Mouse (Mus musculus) kidney, embryonic 16.5 days (tissue): ENCODE measurements around the gene Plscr3. TPM values are rescaled to one million over a fixed set of nuclear protein-coding genes. Genes with fewer than 3 reads are reported as not detected.
"Not testable (repeated sequence)": the region's sequence is repeated elsewhere in the genome, so short reads cannot be mapped to it uniquely, and the experiment has no call there.

Source experiments
- ATAC-seq: fragments of 200-750 bp; cut with Nextera tagmentation; 2 replicates; pipeline ENCODE4 v1.8.0; 2017; ENCODE audit warnings: moderate TSS enrichment; ENCODE audit not compliant: low FRiP score, low TSS enrichment
- H3K27ac ChIP-seq: fragments of 300-500 bp; sonication (generic); 2 replicates; pipeline ENCODE4 v1.5.1; 2014; ENCODE audit warnings: low read length
- H3K27me3 ChIP-seq: fragments of 300-500 bp; sonication (generic); 2 replicates; pipeline ENCODE4 v1.6.1; 2014; ENCODE audit warnings: low read length, control low read depth, mixed read lengths; ENCODE audit not compliant: insufficient read depth
- H3K36me3 ChIP-seq: fragments of 300-500 bp; sonication (generic); 2 replicates; pipeline ENCODE4 v1.6.1; 2014; ENCODE audit warnings: low read length, control low read depth, mixed read lengths; ENCODE audit not compliant: insufficient read depth
- H3K4me1 ChIP-seq: fragments of 300-500 bp; sonication (generic); 2 replicates; pipeline ENCODE4 v1.6.1; 2014; ENCODE audit warnings: low read length, control low read depth, mixed read lengths; ENCODE audit not compliant: insufficient read depth
- H3K4me2 ChIP-seq: fragments of 300-500 bp; sonication (generic); replicated peaks from 2 replicates; pipeline ENCODE4 v1.6.1; 2014; ENCODE audit warnings: low read depth, low read length
- H3K4me3 ChIP-seq: fragments of 300-500 bp; sonication (generic); 2 replicates; pipeline ENCODE4 v1.5.1; 2014; ENCODE audit warnings: mild to moderate bottlenecking, low read length
- H3K9ac ChIP-seq: fragments of 300-500 bp; sonication (generic); replicated peaks from 2 replicates; pipeline ENCODE4 v1.6.1; 2014; ENCODE audit warnings: low read length
- H3K9me3 ChIP-seq: fragments of 300-500 bp; sonication (generic); 2 replicates; pipeline ENCODE4 v1.6.1; 2016; ENCODE audit warnings: low read length, control low read depth
- WGBS: fragments of 180-500 bp; shearing (Covaris S2); extraction: QIAGEN DNeasy Blood & Tissue Kit; methylation state at CpG from one replicate; pipeline ENCODE4 v1.1.7; 2014; 5-methylcytosine and 5-hydroxymethylcytosine counted together
- polyA plus RNA-seq: library from polyadenylated mRNA; unstranded; fragments of >200 nt; fragmentation: Nextera tagmentation; extraction: Ambion mirVana; gene quantifications from 2 replicates; pipeline ENCODE4 v1.2.1, GENCODE M21; 2015

Plscr3 gene
- polyA plus RNA-seq, 1 experiment from 2014 or later = 105 TPM

GRCm38 (mm10) chr11:69858113-69858998 is 12.2 kb downstream of the Plscr3 start, which contains the start of gene Tnk1:
TSS of gene Tnk1 (minus strand) at chr11:69858730.
- H3K9me3 ChIP-seq = no peaks in the 10 kb centered on the region
- peak within 1 kb of the TSS; percentile 52 for H3K4me2 ChIP-seq
- peak within 1 kb of the TSS; percentile 68 for H3K9ac ChIP-seq
- H3K36me3 ChIP-seq = no peaks in the 10 kb centered on the region
- H3K27me3 ChIP-seq = peaks cover 15% of the 10 kb centered on the region
- WGBS = 18% methylated on average over 30 of the region's 30 CpGs
- H3K4me3 ChIP-seq = peak within 1 kb of the TSS; percentile 45
- H3K4me1 ChIP-seq = peaks cover 4% of the 10 kb centered on the region; the same call in 1 of the 2 replicates
- H3K27ac ChIP-seq = peak within 1 kb of the TSS; percentile 58; the same call in 1 of the 2 replicates
- ATAC-seq = peak; percentile 59; the same call in 1 of the 2 replicates

- H3K27me3 ChIP-seq, H3K36me3 ChIP-seq, H3K9ac ChIP-seq, H3K4me2 ChIP-seq, ATAC-seq, H3K4me3 ChIP-seq, H3K27ac ChIP-seq, H3K4me1 ChIP-seq, H3K9me3 ChIP-seq: not testable (repeated sequence)
- 39% methylated on average over 3 of the region's 3 CpGs for WGBS
Observed at GRCm38 (mm10) chr11:69863729-69864128, 17.6 kb downstream of the Plscr3 start.

- Histone ChIP-seq H3K9ac (no peak overlapping the region), H3K27ac (no peak overlapping the region)
- 31% methylated on average over 8 of the region's 8 CpGs for WGBS
Observed at GRCm38 (mm10) chr11:69864138-69864860, 18.1 kb downstream of the Plscr3 start.

GRCm38 (mm10) chr11:69865561-69865960 is 19.4 kb downstream of the Plscr3 start:
- Histone ChIP-seq H3K9me3 (no peaks in the 10 kb centered on the region), H3K4me1 (no peaks in the 10 kb centered on the region), H3K9ac (no peak overlapping the region), H3K4me3 (no peak overlapping the region), H3K4me2 (no peak overlapping the region), H3K27me3 (no peaks in the 10 kb centered on the region), H3K27ac (no peak overlapping the region), H3K36me3 (no peaks in the 10 kb centered on the region)
- ATAC-seq = no peak
- 81% methylated on average over 9 of the region's 9 CpGs for WGBS

More at GRCm38 (mm10) chr11:69864138-69864860, 18.1 kb downstream of the Plscr3 start:
- ATAC-seq = no peak
- Histone ChIP-seq H3K4me1 (no peaks in the 10 kb centered on the region), H3K4me3 (no peak overlapping the region), H3K9me3 (no peaks in the 10 kb centered on the region), H3K36me3 (no peaks in the 10 kb centered on the region), H3K27me3 (no peaks in the 10 kb centered on the region), H3K4me2 (no peak overlapping the region)

- H3K9ac ChIP-seq = no peak overlapping the region
- no peaks in the 10 kb centered on the region for H3K27me3 ChIP-seq
- H3K4me3 ChIP-seq = no peak overlapping the region
- no peak overlapping the region for H3K27ac ChIP-seq
- H3K9me3 ChIP-seq = no peaks in the 10 kb centered on the region
- no peaks in the 10 kb centered on the region for H3K4me1 ChIP-seq
- ATAC-seq = no peak
- H3K36me3 ChIP-seq = no peaks in the 10 kb centered on the region
- H3K4me2 ChIP-seq = no peak overlapping the region
- WGBS = 76% methylated on average over 9 of the region's 9 CpGs
Observed at GRCm38 (mm10) chr11:69867335-69867734, 21.2 kb downstream of the Plscr3 start.

GRCm38 (mm10) chr11:69870289-69871069 is 24.3 kb downstream of the Plscr3 start:
- H3K4me1 ChIP-seq = no peaks in the 10 kb centered on the region
- ATAC-seq = no peak
- H3K4me2 ChIP-seq = no peak overlapping the region
- H3K9ac ChIP-seq = no peak overlapping the region
- no peaks in the 10 kb centered on the region for H3K36me3 ChIP-seq
- H3K27ac ChIP-seq = no peak overlapping the region
- H3K4me3 ChIP-seq = no peak overlapping the region
- WGBS = 91% methylated on average over 2 of the region's 2 CpGs
- no peaks in the 10 kb centered on the region for H3K27me3 ChIP-seq
- H3K9me3 ChIP-seq = no peaks in the 10 kb centered on the region

- no peak overlapping the region for H3K4me2 ChIP-seq
- no peaks in the 10 kb centered on the region for H3K9me3 ChIP-seq
- no peak for ATAC-seq
- H3K36me3 ChIP-seq = no peaks in the 10 kb centered on the region
- H3K4me3 ChIP-seq = no peak overlapping the region
- H3K27ac ChIP-seq = no peak overlapping the region
- 90% methylated on average over 7 of the region's 7 CpGs for WGBS
- H3K9ac ChIP-seq = no peak overlapping the region
- peaks cover 12% of the 10 kb centered on the region; the same call in 1 of the 2 replicates for H3K4me1 ChIP-seq
- no peaks in the 10 kb centered on the region for H3K27me3 ChIP-seq
Observed at GRCm38 (mm10) chr11:69871822-69872221, 25.6 kb downstream of the Plscr3 start.

GRCm38 (mm10) chr11:69872451-69872850 is 26.3 kb downstream of the Plscr3 start:
- ATAC-seq = no peak
- H3K9ac ChIP-seq = no peak overlapping the region
- H3K4me1 ChIP-seq = peaks cover 17% of the 10 kb centered on the region
- no peak overlapping the region for H3K4me3 ChIP-seq
- H3K27me3 ChIP-seq = no peaks in the 10 kb centered on the region
- WGBS = 57% methylated on average over 4 of the region's 4 CpGs
- no peak overlapping the region for H3K4me2 ChIP-seq
- no peak overlapping the region for H3K27ac ChIP-seq
- no peaks in the 10 kb centered on the region for H3K9me3 ChIP-seq
- H3K36me3 ChIP-seq = no peaks in the 10 kb centered on the region

GRCm38 (mm10) chr11:69876186-69876585 is 30.0 kb downstream of the Plscr3 start:
- H3K4me1 ChIP-seq = peaks cover 44% of the 10 kb centered on the region
- no peaks in the 10 kb centered on the region for H3K9me3 ChIP-seq
- H3K4me2 ChIP-seq = no peak overlapping the region
- ATAC-seq = no peak
- H3K36me3 ChIP-seq = no peaks in the 10 kb centered on the region
- WGBS = 58% methylated on average over 7 of the region's 7 CpGs
- peak overlapping the region; percentile 46; the same call in 1 of the 2 replicates for H3K27ac ChIP-seq
- no peak overlapping the region for H3K9ac ChIP-seq
- no peaks in the 10 kb centered on the region for H3K27me3 ChIP-seq
- H3K4me3 ChIP-seq = no peak overlapping the region
